ENCODE assay signal across 37 mouse cellular contexts in the genomic region with DNA sequence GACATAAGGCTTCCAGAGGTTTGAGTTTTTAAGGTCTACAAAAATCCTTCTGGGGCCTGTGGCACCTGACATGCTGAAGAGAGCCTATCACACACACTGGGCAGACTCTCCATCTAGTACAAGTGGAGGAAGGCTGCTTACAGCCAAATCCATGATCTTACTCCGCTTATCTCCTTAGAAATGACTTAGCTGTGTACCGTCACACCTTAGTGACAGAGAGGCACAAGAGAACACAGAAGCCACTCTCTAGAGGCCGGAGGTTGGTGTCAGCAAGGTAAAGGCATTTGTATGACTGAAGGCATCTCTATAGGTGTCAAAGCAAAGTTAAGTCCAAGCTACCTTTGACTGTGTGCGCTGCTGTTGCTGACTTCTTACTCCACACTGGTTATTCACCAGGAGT. TPM values are rescaled to one million over a fixed set of nuclear protein-coding genes. Genes with fewer than 3 reads are reported as not detected.
"Had no signal": no experiment of that assay in that cellular context is flagged by ENCODE, and none has a peak within 500 bp of the region (broad histone marks: within the 10 kb centered on the region; RNA-seq: fewer than 3 reads in every experiment).

No protein-coding gene starts in this region.

- H3K9me3 ChIP-seq: limb, embryonic 10.5 days; limb, embryonic 12.5 days; limb, embryonic 15.5 days; liver, embryonic 13.5 days; liver, embryonic 15.5 days; lung, embryonic 15.5 days; midbrain, embryonic 10.5 days; midbrain, embryonic 12.5 days; midbrain, embryonic 13.5 days; midbrain, embryonic 15.5 days had no signal

- H3K4me1 ChIP-seq: limb, embryonic 13.5 days; limb, embryonic 15.5 days; midbrain, embryonic 13.5 days; midbrain, embryonic 15.5 days had no signal

- H3K4me3 ChIP-seq: limb, embryonic 10.5 days; limb, embryonic 12.5 days; limb, embryonic 13.5 days; limb, embryonic 15.5 days; liver, embryonic 12.5 days; liver, embryonic 13.5 days; liver, embryonic 15.5 days; lung, embryonic 15.5 days; megakaryocyte, embryonic 14.5 days; midbrain, embryonic 10.5 days; midbrain, embryonic 12.5 days; midbrain, embryonic 13.5 days; midbrain, embryonic 15.5 days; myocyte had no signal

- H3K27ac ChIP-seq: limb, embryonic 10.5 days; limb, embryonic 12.5 days; limb, embryonic 13.5 days; limb, embryonic 15.5 days; liver, embryonic 12.5 days; liver, embryonic 13.5 days; liver, embryonic 14.5 days; liver, embryonic 15.5 days; lung, embryonic 15.5 days; macrophage; midbrain, embryonic 10.5 days; midbrain, embryonic 12.5 days; midbrain, embryonic 13.5 days; midbrain, embryonic 15.5 days had no signal

- H3K27me3 ChIP-seq: limb, embryonic 12.5 days; limb, embryonic 13.5 days; limb, embryonic 15.5 days; liver, embryonic 12.5 days; liver, embryonic 13.5 days; liver, embryonic 15.5 days; lung, embryonic 15.5 days; midbrain, embryonic 12.5 days; midbrain, embryonic 13.5 days; midbrain, embryonic 15.5 days had no signal

- DNase-seq: left cerebral cortex, postnatal 4 days; liver; liver, embryonic 13.5 days; liver, postnatal 0 days; lung, adult 18-20 months; lung, adult 2 months; lung, embryonic 14.5 days; lung, postnatal 10 days; lung, postnatal 14 days; lung, postnatal 36 days; lung, postnatal 4 days; midbrain, embryonic 14.5 days had no signal

- H3K36me3 ChIP-seq: limb, embryonic 10.5 days; limb, embryonic 12.5 days; limb, embryonic 13.5 days; limb, embryonic 15.5 days; liver, embryonic 12.5 days; liver, embryonic 13.5 days; liver, embryonic 15.5 days; lung, embryonic 15.5 days; midbrain, embryonic 10.5 days; midbrain, embryonic 12.5 days; midbrain, embryonic 13.5 days; midbrain, embryonic 15.5 days had no signal

RNA-seq across cellular contexts. Expression of gene Ankdd1b, which starts 30.6 kb away (rescaled TPM):
- polyA plus RNA-seq: limb, embryonic 10.5 days; limb, embryonic 13.5 days; liver, adult 2 months; liver, embryonic 12.5 days; liver, embryonic 13.5 days; liver, embryonic 15.5 days; liver, embryonic 16.5 days; liver, postnatal 0 days; lung, embryonic 14.5 days; macrophage; midbrain, embryonic 10.5 days; midbrain, embryonic 11.5 days; midbrain, embryonic 12.5 days; midbrain, embryonic 13.5 days; midbrain, embryonic 14.5 days; midbrain, embryonic 15.5 days; midbrain, embryonic 16.5 days; midbrain, postnatal 0 days; myocyte had no signal

RNA-seq across cellular contexts. Expression of gene Gm17622, which starts 50.1 kb away (rescaled TPM):
- polyA plus RNA-seq: limb, embryonic 10.5 days; limb, embryonic 11.5 days; limb, embryonic 12.5 days; limb, embryonic 13.5 days; limb, embryonic 14.5 days; limb, embryonic 15.5 days; liver, adult 2 months; liver, embryonic 11.5 days; liver, embryonic 12.5 days; liver, embryonic 13.5 days; liver, embryonic 14.5 days; liver, embryonic 15.5 days; liver, embryonic 16.5 days; liver, postnatal 0 days; lung, adult 2 months; lung, embryonic 14.5 days; lung, embryonic 15.5 days; lung, embryonic 16.5 days; lung, postnatal 0 days; macrophage; midbrain, embryonic 10.5 days; midbrain, embryonic 11.5 days; midbrain, embryonic 12.5 days; midbrain, embryonic 13.5 days; midbrain, embryonic 14.5 days; midbrain, embryonic 15.5 days; midbrain, embryonic 16.5 days; midbrain, postnatal 0 days; myocyte had no signal
